Mouse (Mus musculus) lung, postnatal 0 days (tissue): Measurements from ENCODE around the gene Naa10. TPM values are rescaled to one million over a fixed set of nuclear protein-coding genes. Genes with fewer than 3 reads are reported as not detected.

ENCODE experiments used
- ATAC-seq: fragments of 200-750 bp; cut with Nextera tagmentation; 2 replicates; pipeline ENCODE4 v1.8.0; 2017; ENCODE audit warnings: moderate library complexity
- DNase-seq: peaks from one replicate; pipeline ENCODE4 v3.0.0-alpha.2; 2016; ENCODE audit warnings: low spot score
- H3K27ac ChIP-seq: fragments of 300-500 bp; sonication (generic); 2 replicates; pipeline ENCODE4 v1.5.1; 2014; ENCODE audit warnings: antibody characterized with exemption, mild to moderate bottlenecking, low read length, mixed read lengths
- H3K27me3 ChIP-seq: fragments of 300-500 bp; sonication (generic); replicated peaks from 2 replicates; pipeline ENCODE4 v1.6.1; 2014; ENCODE audit warnings: low read length, mixed read lengths; ENCODE audit not compliant: insufficient read depth
- H3K36me3 ChIP-seq: fragments of 300-500 bp; sonication (generic); 2 replicates; pipeline ENCODE4 v1.6.1; 2014; ENCODE audit warnings: low read length, mixed read lengths; ENCODE audit not compliant: insufficient read depth
- H3K4me1 ChIP-seq: fragments of 300-500 bp; sonication (generic); 2 replicates; pipeline ENCODE4 v1.6.1; 2014; ENCODE audit warnings: antibody characterized with exemption, low read depth, low read length, mixed read lengths; ENCODE audit not compliant: insufficient read depth
- H3K4me2 ChIP-seq: fragments of 300-500 bp; sonication (generic); replicated peaks from 2 replicates; pipeline ENCODE4 v1.6.1; 2014; ENCODE audit warnings: low read depth, mild to moderate bottlenecking, low read length, moderate library complexity, mixed read lengths
- H3K4me3 ChIP-seq: fragments of 300-500 bp; sonication (generic); 2 replicates; pipeline ENCODE4 v1.5.1; 2014; ENCODE audit warnings: low read depth, low read length
- H3K9ac ChIP-seq: fragments of 300-500 bp; sonication (generic); replicated peaks from 2 replicates; pipeline ENCODE4 v1.6.1; 2014; ENCODE audit warnings: low read depth, mild to moderate bottlenecking
- H3K9me3 ChIP-seq: fragments of 300-500 bp; sonication (generic); 2 replicates; pipeline ENCODE4 v1.6.1; 2016; ENCODE audit warnings: low read length, mixed read lengths
- CTCF ChIP-seq: IDR thresholded peaks from 2 replicates; pipeline ENCODE4 v1.5.1; 2016; ENCODE audit warnings: antibody characterized with exemption, mild to moderate bottlenecking
- EP300 ChIP-seq: IDR thresholded peaks from 2 replicates; pipeline ENCODE4 v1.6.1; 2016; ENCODE audit warnings: antibody characterized with exemption, mild to moderate bottlenecking, control low read depth
- WGBS: fragments of 180-500 bp; shearing (Covaris S2); extraction: QIAGEN DNeasy Blood & Tissue Kit; methylation state at CpG from one replicate; pipeline ENCODE4 v1.1.7; 2014; 5-methylcytosine and 5-hydroxymethylcytosine counted together
- polyA plus RNA-seq: library from polyadenylated mRNA; unstranded; fragments of >200 nt; fragmentation: Nextera tagmentation; extraction: Ambion mirVana; gene quantifications from 2 replicates; pipeline ENCODE4 v1.2.1, GENCODE M21; 2015

Gene Naa10
- polyA plus RNA-seq, 1 experiment from 2014 or later = 55.3 TPM

GRCm38 (mm10) chrX:73922550-73922882 is 772 bp upstream of the Naa10 start:
- H3K27me3 ChIP-seq = no peaks in the 10 kb centered on the region
- no peaks in the 10 kb centered on the region for H3K4me1 ChIP-seq
- no peak overlapping the region for H3K9ac ChIP-seq
- DNase-seq (no peak), ATAC-seq (no peak)
- peak overlapping the region; percentile 47; the same call in 1 of the 2 replicates for H3K4me3 ChIP-seq
- H3K9me3 ChIP-seq = no peaks in the 10 kb centered on the region
- no peak overlapping the region for H3K27ac ChIP-seq
- 75% methylated on average over 7 of the region's 8 CpGs for WGBS
- H3K4me2 ChIP-seq = peak overlapping the region; percentile 57
- H3K36me3 ChIP-seq = no peaks in the 10 kb centered on the region
- TF ChIP-seq CTCF = no peak
- TF ChIP-seq EP300 = no peak

DNA sequence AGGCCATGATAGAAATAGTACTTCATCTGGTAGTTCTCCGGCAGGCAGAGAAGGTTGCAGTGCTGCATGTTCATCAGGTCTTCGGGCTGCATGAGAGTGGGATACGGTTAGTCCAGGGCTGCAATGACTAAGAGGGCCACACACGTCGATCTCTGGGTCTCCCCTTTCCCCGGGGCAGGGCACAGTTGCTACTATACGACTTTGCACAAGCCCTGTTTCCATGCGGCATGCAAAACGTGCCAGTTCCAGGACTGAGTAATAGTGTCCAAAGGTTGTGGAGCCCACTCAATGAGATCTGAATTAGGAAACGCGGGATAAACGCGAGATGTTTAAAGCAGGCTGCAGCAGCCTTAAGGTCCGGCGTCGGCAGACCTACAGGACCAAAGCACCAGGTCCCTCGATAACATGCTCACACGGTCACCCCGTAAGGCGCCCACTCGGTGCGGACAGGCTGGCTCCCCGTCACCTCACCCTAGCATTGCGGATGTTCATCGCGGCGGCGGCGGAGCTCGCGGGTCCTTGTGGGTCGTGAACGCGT is 390 bp downstream of the Naa10 start:
- TF ChIP-seq CTCF (no peak), EP300 (no peak)
- Histone ChIP-seq H3K4me2 (peak overlapping the region; percentile 57), H3K4me1 (no peaks in the 10 kb centered on the region), H3K4me3 (peak overlapping the region; percentile 47), H3K27ac (0 out of 2 replicates have a peak overlapping the region, but pooled peaks have one; percentile 8), H3K36me3 (no peaks in the 10 kb centered on the region), H3K27me3 (no peaks in the 10 kb centered on the region), H3K9me3 (no peaks in the 10 kb centered on the region), H3K9ac (peak overlapping the region; percentile 43; the same call in 1 of the 2 replicates)
- ATAC-seq (peak; percentile 47), DNase-seq (no peak)
- 10% methylated on average over 33 of the region's 34 CpGs for WGBS

GRCm38 (mm10) chrX:73918631-73919030 is 3.1 kb downstream of the Naa10 start:
- H3K4me1 ChIP-seq = no peaks in the 10 kb centered on the region
- no peak for DNase-seq
- H3K36me3 ChIP-seq = no peaks in the 10 kb centered on the region
- TF ChIP-seq CTCF (no peak), EP300 (no peak)
- no peaks in the 10 kb centered on the region for H3K27me3 ChIP-seq
- no peak overlapping the region for H3K9ac ChIP-seq
- ATAC-seq = no peak
- WGBS = 86% methylated on average over 5 of the region's 5 CpGs
- H3K9me3 ChIP-seq = no peaks in the 10 kb centered on the region
- no peak overlapping the region for H3K4me3 ChIP-seq
- H3K27ac ChIP-seq = no peak overlapping the region
- no peak overlapping the region for H3K4me2 ChIP-seq

- ATAC-seq (no peak), DNase-seq (no peak)
- H3K9me3 ChIP-seq = no peaks in the 10 kb centered on the region
- TF ChIP-seq EP300 = no peak
- H3K4me1 ChIP-seq = no peaks in the 10 kb centered on the region
- H3K4me2 ChIP-seq = no peak overlapping the region
- no peak overlapping the region for H3K4me3 ChIP-seq
- 72% methylated on average over 4 of the region's 8 CpGs for WGBS
- H3K27ac ChIP-seq = no peak overlapping the region
- no peaks in the 10 kb centered on the region for H3K27me3 ChIP-seq
- no peaks in the 10 kb centered on the region for H3K36me3 ChIP-seq
- no peak overlapping the region for H3K9ac ChIP-seq
These were observed 4.8 kb downstream of the Naa10 start for GRCm38 (mm10) chrX:73916945-73917344.

DNA sequence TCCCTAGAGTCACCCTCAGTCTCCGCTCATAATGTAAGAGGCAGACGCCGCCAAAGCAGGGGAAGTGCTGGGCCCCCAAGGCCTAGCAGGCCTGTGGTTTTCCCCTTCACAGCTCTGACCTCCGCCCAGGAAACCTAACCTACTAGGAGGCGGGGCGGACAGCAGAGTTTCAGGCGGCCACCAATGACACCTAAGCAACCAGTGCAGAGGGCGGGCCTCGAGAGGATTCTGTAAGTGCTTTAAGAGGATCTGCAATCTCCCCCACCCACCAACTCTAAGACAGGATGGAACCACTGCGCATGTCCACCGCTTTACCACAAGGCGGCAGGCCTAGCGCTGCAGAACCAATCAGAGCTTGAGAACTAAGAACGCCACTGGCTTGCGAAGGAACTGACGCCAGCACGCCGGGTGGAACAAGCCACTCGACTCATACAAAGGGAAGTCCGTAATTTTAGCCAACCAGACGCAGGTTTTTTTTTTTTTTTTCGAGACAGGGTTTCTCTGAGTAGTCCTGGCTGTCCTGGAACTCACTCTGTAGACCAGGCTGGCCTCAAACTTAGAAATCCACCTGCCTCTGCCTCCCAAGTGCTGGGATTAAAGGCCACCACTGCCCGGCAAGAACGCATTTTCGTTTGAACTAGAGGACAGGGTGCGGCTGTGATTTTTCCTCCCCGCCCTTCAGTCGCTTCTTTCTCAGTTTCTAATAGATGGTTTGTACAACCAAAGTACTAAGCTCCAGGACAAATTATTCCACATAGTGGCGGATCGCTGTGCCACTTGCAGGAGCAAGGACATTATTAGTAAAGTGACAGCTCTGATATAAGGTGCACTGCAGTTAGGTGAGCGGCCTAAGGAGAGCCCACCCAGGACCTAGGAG is 6.7 kb downstream of the Naa10 start:
- Histone ChIP-seq H3K27ac (peak overlapping the region; percentile 79), H3K9me3 (no peaks in the 10 kb centered on the region), H3K36me3 (no peaks in the 10 kb centered on the region), H3K9ac (no peak overlapping the region), H3K4me3 (no peak overlapping the region), H3K4me1 (no peaks in the 10 kb centered on the region; the same call in 1 of the 2 replicates), H3K27me3 (no peaks in the 10 kb centered on the region), H3K4me2 (peak overlapping the region; percentile 35)
- 18% methylated on average over 29 of the region's 31 CpGs for WGBS
- DNase-seq (peak; percentile 98), ATAC-seq (peak; percentile 99)
- TF ChIP-seq CTCF = peak; percentile 67
- TF ChIP-seq EP300 = no peak

GRCm38 (mm10) chrX:73911588-73911987 is 10.2 kb downstream of the Naa10 start:
- Histone ChIP-seq H3K27ac (no peak overlapping the region), H3K4me3 (no peak overlapping the region), H3K36me3 (no peaks in the 10 kb centered on the region), H3K9me3 (no peaks in the 10 kb centered on the region), H3K4me2 (no peak overlapping the region), H3K27me3 (no peaks in the 10 kb centered on the region), H3K4me1 (no peaks in the 10 kb centered on the region; the same call in 1 of the 2 replicates), H3K9ac (no peak overlapping the region)
- DNase-seq (peak; percentile 14), ATAC-seq (no peak)
- WGBS = 60% methylated on average over 2 of the region's 2 CpGs
- TF ChIP-seq CTCF (no peak), EP300 (no peak)
